Mouse (Mus musculus) hindbrain, embryonic 14.5 days (tissue): ENCODE measurements around the gene Apoa1. TPM values are rescaled to one million over a fixed set of nuclear protein-coding genes. Genes with fewer than 3 reads are reported as not detected.

ENCODE experiments used
- ATAC-seq: fragments of 200-750 bp; cut with Nextera tagmentation; 2 replicates; pipeline ENCODE4 v1.8.0; 2017; ENCODE audit warnings: moderate number of reproducible peaks, mild to moderate bottlenecking, moderate TSS enrichment, moderate library complexity; ENCODE audit not compliant: low FRiP score
- DNase-seq: peaks from one replicate; pipeline ENCODE4 v3.0.0-alpha.2; 2015; ENCODE audit warnings: low spot score
- H3K27ac ChIP-seq: fragments of 300-500 bp; sonication (generic); 2 replicates; pipeline ENCODE4 v1.5.1; 2014; ENCODE audit warnings: mild to moderate bottlenecking, moderate library complexity
- H3K27me3 ChIP-seq: fragments of 300-500 bp; sonication (generic); 2 replicates; pipeline ENCODE4 v1.6.1; 2014; ENCODE audit warnings: mild to moderate bottlenecking, low read length, mixed read lengths; ENCODE audit not compliant: control insufficient read depth, insufficient read depth
- H3K36me3 ChIP-seq: fragments of 300-500 bp; sonication (generic); replicated peaks from 2 replicates; pipeline ENCODE4 v1.6.1; 2014; ENCODE audit not compliant: control insufficient read depth, insufficient read depth
- H3K4me1 ChIP-seq: fragments of 300-500 bp; sonication (generic); replicated peaks from 2 replicates; pipeline ENCODE4 v1.6.1; 2014; ENCODE audit warnings: antibody characterized with exemption, low read length, mixed read lengths; ENCODE audit not compliant: control insufficient read depth, insufficient read depth
- H3K4me2 ChIP-seq: fragments of 300-500 bp; sonication (generic); replicated peaks from 2 replicates; pipeline ENCODE4 v1.6.1; 2014; ENCODE audit warnings: mild to moderate bottlenecking, moderate library complexity
- H3K4me3 ChIP-seq: fragments of 300-500 bp; sonication (generic); replicated peaks from 2 replicates; pipeline ENCODE4 v1.5.1; 2014; ENCODE audit warnings: mild to moderate bottlenecking, low read length
- H3K9ac ChIP-seq: fragments of 300-500 bp; sonication (generic); 2 replicates; pipeline ENCODE4 v1.6.1; 2014
- H3K9me3 ChIP-seq: fragments of 300-500 bp; sonication (generic); 2 replicates; pipeline ENCODE4 v1.6.1; 2016; ENCODE audit warnings: low read length; ENCODE audit not compliant: control insufficient read depth
- WGBS: fragments of 180-500 bp; shearing (Covaris S2); extraction: QIAGEN DNeasy Blood & Tissue Kit; methylation state at CpG from one replicate; pipeline ENCODE4 v1.1.7; 2014; 5-methylcytosine and 5-hydroxymethylcytosine counted together
- polyA plus RNA-seq: library from polyadenylated mRNA; unstranded; fragments of >200 nt; fragmentation: Nextera tagmentation; extraction: Ambion mirVana; gene quantifications from 2 replicates; pipeline ENCODE4 v1.2.1, GENCODE M21; 2014

Apoa1 gene
- polyA plus RNA-seq, 1 experiment from 2014 or later, result 4.6 TPM

GRCm38 (mm10) chr9:46241818-46242217 lies 13.4 kb downstream of the Apoa1 start:
- no peak overlapping the region for H3K4me2 ChIP-seq
- H3K9me3 ChIP-seq, result no peaks in the 10 kb centered on the region
- 75% methylated on average over 2 of the region's 2 CpGs for WGBS
- H3K36me3 ChIP-seq, result no peaks in the 10 kb centered on the region
- no peak for ATAC-seq
- H3K27ac ChIP-seq, result no peak overlapping the region
- DNase-seq, result no peak
- H3K4me3 ChIP-seq, result no peak overlapping the region
- no peaks in the 10 kb centered on the region for H3K27me3 ChIP-seq
- H3K9ac ChIP-seq, result no peak overlapping the region
- no peaks in the 10 kb centered on the region for H3K4me1 ChIP-seq

GRCm38 (mm10) chr9:46243122-46243521 lies 14.7 kb downstream of the Apoa1 start:
- DNase-seq, result no peak
- ATAC-seq, result no peak
- H3K27ac ChIP-seq, result no peak overlapping the region
- H3K9ac ChIP-seq, result no peak overlapping the region
- H3K27me3 ChIP-seq, result no peaks in the 10 kb centered on the region
- no peaks in the 10 kb centered on the region for H3K9me3 ChIP-seq
- no peak overlapping the region for H3K4me2 ChIP-seq
- no peaks in the 10 kb centered on the region for H3K4me1 ChIP-seq
- no peak overlapping the region for H3K4me3 ChIP-seq
- 58% methylated on average over 4 of the region's 4 CpGs for WGBS
- no peaks in the 10 kb centered on the region for H3K36me3 ChIP-seq

GRCm38 (mm10) chr9:46243584-46243983 lies 15.2 kb downstream of the Apoa1 start:
- Histone ChIP-seq H3K4me2 (no peak overlapping the region), H3K9ac (no peak overlapping the region), H3K9me3 (no peaks in the 10 kb centered on the region), H3K36me3 (no peaks in the 10 kb centered on the region), H3K4me1 (no peaks in the 10 kb centered on the region), H3K27ac (no peak overlapping the region), H3K27me3 (no peaks in the 10 kb centered on the region), H3K4me3 (no peak overlapping the region)
- DNase-seq, result no peak
- WGBS, result 65% methylated on average over 8 of the region's 8 CpGs
- no peak for ATAC-seq

GRCm38 (mm10) chr9:46246752-46247324 lies 18.5 kb downstream of the Apoa1 start:
- no peak overlapping the region for H3K27ac ChIP-seq
- H3K36me3 ChIP-seq, result no peaks in the 10 kb centered on the region
- ATAC-seq (0 out of 2 replicates have a peak, but pooled peaks have one; percentile 66), DNase-seq (peak; percentile 93)
- no peaks in the 10 kb centered on the region for H3K4me1 ChIP-seq
- H3K9ac ChIP-seq, result no peak overlapping the region
- no peaks in the 10 kb centered on the region for H3K9me3 ChIP-seq
- no peak overlapping the region for H3K4me3 ChIP-seq
- 0 out of 2 replicates have a peak overlapping the region, but pooled peaks have one; percentile 20 for H3K4me2 ChIP-seq
- H3K27me3 ChIP-seq, result no peaks in the 10 kb centered on the region
- 27% methylated on average over 11 of the region's 11 CpGs for WGBS

- Histone ChIP-seq H3K9me3 (no peaks in the 10 kb centered on the region), H3K4me1 (no peaks in the 10 kb centered on the region), H3K9ac (no peak overlapping the region), H3K36me3 (no peaks in the 10 kb centered on the region), H3K27ac (no peak overlapping the region), H3K27me3 (no peaks in the 10 kb centered on the region), H3K4me3 (no peak overlapping the region), H3K4me2 (no peak overlapping the region)
- 90% methylated on average over 7 of the region's 7 CpGs for WGBS
- no peak for ATAC-seq
- DNase-seq, result no peak
Observed at GRCm38 (mm10) chr9:46256177-46256576, 27.8 kb downstream of the Apoa1 start.

GRCm38 (mm10) chr9:46256658-46257385 lies 28.4 kb downstream of the Apoa1 start:
- 88% methylated on average over 10 of the region's 10 CpGs for WGBS
- no peaks in the 10 kb centered on the region for H3K27me3 ChIP-seq
- ATAC-seq, result no peak

GRCm38 (mm10) chr9:46257546-46257945 lies 29.2 kb downstream of the Apoa1 start:
- 90% methylated on average over 3 of the region's 3 CpGs for WGBS
- Histone ChIP-seq H3K27ac (no peak overlapping the region), H3K27me3 (no peaks in the 10 kb centered on the region), H3K9me3 (no peaks in the 10 kb centered on the region), H3K9ac (no peak overlapping the region), H3K4me1 (no peaks in the 10 kb centered on the region), H3K4me2 (no peak overlapping the region), H3K36me3 (no peaks in the 10 kb centered on the region), H3K4me3 (no peak overlapping the region)
- DNase-seq, result no peak
- no peak for ATAC-seq

More at GRCm38 (mm10) chr9:46256658-46257385, 28.4 kb downstream of the Apoa1 start:
- no peaks in the 10 kb centered on the region for H3K9me3 ChIP-seq
- DNase-seq, result no peak
- no peaks in the 10 kb centered on the region for H3K4me1 ChIP-seq
- no peak overlapping the region for H3K9ac ChIP-seq
- no peak overlapping the region for H3K27ac ChIP-seq
- H3K4me2 ChIP-seq, result no peak overlapping the region
- H3K4me3 ChIP-seq, result no peak overlapping the region
- no peaks in the 10 kb centered on the region for H3K36me3 ChIP-seq

GRCm38 (mm10) chr9:46259111-46259510 lies 30.7 kb downstream of the Apoa1 start:
- H3K4me1 ChIP-seq, result no peaks in the 10 kb centered on the region
- 89% methylated on average over 6 of the region's 6 CpGs for WGBS
- H3K4me2 ChIP-seq, result no peak overlapping the region
- no peaks in the 10 kb centered on the region for H3K9me3 ChIP-seq
- DNase-seq (no peak), ATAC-seq (no peak)
- H3K27me3 ChIP-seq, result no peaks in the 10 kb centered on the region
- no peak overlapping the region for H3K4me3 ChIP-seq
- no peak overlapping the region for H3K9ac ChIP-seq
- no peak overlapping the region for H3K27ac ChIP-seq
- no peaks in the 10 kb centered on the region for H3K36me3 ChIP-seq

- H3K27ac ChIP-seq, result no peak overlapping the region
- WGBS, result 91% methylated on average over 7 of the region's 7 CpGs
- no peak overlapping the region for H3K4me3 ChIP-seq
- no peaks in the 10 kb centered on the region for H3K27me3 ChIP-seq
- H3K4me2 ChIP-seq, result no peak overlapping the region
- H3K36me3 ChIP-seq, result no peaks in the 10 kb centered on the region
- H3K9me3 ChIP-seq, result no peaks in the 10 kb centered on the region
- H3K9ac ChIP-seq, result no peak overlapping the region
- ATAC-seq (no peak), DNase-seq (no peak)
- H3K4me1 ChIP-seq, result no peaks in the 10 kb centered on the region
Observed at GRCm38 (mm10) chr9:46261131-46261530, 32.8 kb downstream of the Apoa1 start.
